Mouse (Mus musculus) frontal cortex, postnatal 25 days (tissue): ENCODE results near the gene Klf13.

Experiments
- DNase-seq, 2 experiments: peaks; one replicate each; pipeline ENCODE4 v3.0.0; 2022; ENCODE audit warnings: low spot score in 2 of 2

Klf13 gene

DNA sequence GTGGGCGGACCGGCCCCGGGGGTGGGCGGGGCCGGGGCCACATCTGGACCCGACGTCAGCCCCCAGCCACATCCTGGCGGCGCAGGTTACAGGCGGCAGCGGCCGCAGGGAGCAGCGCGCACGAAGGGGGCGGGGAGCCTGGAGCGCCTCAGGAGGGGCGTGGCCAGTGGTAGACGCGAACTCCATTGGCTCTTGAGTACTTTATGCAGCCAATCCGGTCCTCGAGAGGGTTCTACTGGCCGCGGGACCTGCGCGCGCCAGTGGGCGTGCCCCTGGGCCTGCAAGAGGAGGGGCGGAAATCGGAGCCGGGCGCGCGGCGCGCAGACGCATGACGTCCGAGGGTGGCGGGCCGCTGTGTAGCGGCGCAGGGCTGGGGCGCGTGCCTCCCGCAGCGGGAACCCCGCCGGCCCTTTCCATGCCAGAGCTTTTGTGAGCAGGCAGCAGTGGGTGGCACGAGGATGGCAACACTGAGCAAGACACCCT is at the start of gene Klf13:
Gene Klf13, minus strand, starts transcription at position 2 of the 483 bp plus-strand sequence.
- DNase-seq = peak; percentile 94 to 96

DNA sequence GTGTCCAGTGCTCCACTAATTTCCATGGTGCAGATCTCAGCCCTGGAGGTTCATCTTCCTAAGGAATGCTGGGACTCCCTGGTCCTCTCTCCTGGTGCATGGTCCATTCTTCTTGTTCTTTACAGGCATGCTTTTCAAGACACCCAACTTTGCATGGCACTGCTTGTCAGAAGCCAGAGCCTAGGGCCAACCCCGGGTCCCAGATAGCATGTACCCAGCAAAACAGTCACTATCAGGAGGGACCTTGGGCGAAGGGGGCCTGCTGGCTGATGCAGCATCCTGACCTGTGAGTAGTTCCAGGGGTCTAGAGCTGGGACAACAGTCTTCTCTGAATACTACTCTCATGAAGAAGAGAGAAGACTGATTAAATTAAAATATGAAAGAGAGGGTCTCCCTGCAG is 49.7 kb upstream of the Klf13 start:
- DNase-seq = no peak

DNA sequence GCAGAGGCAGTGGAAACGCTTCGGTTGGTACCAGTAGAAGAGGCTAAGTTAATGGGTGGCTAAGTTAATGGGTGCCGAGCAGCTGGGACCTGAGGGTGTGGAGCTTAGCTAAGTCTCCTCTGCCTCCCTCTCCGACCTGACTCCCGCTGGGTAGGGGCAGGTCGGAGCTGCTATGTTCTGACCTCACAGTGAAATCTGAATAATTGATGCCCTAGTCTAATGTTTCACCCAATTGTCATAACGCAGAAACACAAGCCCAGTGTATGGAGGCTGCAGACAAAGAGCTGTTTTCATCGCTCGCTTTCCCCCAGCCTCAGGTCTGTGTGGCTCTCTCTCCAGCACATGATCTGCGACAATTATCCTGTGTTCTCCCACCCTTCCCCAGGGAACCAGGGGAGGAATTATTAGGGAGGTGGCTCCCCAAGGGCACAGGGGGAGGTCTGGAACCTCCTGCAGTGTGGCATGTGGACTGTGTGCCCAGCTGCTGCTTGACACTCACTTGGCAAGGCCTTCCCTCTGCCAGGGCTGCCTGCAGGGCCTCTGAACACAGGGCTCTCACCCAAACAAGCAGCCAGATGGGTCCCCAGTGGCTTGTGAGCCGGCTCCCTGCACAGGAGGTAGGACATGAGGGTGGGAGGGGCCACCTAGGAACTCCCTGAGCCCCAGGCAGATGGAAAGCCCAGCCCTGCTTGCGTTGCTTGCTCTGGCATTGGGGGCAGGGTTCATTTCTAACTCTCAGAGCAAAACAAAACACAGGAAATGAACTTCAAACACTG is 47.9 kb upstream of the Klf13 start:
- DNase-seq = no peak

DNA sequence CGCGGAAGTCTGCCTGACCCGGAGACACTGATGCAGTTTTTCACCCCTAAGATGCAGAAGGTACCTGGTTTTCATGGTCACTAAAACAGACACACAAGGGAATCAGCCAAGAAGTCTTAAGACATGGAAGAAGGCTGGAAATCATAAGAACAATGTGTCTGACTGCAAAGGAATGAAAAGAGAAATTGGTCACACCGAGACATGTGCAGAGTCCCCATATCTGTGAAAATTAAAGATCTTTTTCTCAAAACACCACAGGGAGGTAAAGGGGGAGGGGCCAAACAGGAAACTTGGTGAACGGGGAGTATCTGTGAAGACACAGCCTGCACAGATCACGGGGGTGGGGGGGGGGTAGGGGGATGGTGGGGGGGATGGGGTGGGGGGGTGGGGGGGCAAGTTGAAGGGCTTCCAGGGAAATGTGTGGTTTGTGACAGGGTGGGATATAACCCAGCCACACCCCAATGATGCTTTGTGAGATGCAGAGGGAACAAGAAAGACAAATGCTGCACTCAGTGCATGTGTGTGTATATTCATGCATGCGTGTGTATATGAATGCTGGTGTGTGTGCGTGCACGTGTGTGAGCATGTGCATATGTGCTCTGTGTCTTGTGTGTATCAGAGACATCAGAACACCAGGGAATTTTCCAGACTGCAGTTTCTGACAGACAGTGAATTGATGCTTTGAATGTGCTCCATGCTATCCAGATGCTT is 47.1 kb upstream of the Klf13 start:
- no peak for DNase-seq

DNA sequence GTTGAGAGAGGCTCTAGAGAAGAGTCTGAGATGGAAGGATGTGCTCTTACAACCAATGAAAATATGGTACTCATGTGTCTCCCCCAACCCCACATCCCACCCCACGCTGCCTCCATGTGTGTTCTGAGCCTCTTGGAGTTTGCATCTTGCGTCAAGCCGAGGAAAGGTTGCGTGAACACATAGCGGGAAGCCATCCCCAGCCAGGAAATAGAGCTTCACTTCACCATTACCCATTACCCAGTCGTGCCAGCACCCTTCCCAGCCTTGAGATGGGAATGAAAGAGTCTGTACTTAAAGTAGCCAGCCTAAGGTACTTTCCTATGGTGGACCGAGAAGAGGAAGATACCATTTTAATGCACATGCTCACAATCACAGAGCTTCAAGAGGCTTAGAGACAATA is 46.6 kb upstream of the Klf13 start:
- DNase-seq = no peak

DNA sequence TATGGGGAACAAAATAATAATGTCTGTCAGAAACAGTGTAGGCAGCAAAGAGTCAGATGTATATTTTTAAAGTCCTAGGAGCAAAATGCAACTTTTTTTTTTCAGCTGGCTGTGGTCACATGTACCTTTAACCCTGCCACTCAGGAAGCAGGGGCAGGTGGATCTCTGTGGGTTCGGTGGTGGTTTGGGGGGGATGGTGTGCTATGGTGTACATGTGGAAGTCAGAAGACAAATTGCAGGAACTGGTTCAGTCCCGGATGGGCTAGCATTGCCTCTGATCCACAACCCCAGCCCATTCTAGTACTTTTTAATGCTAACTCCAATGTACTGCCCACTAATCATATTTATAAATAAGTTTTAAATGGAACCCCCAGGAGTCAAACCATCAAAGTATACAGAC is 45.6 kb upstream of the Klf13 start:
- no peak for DNase-seq

DNA sequence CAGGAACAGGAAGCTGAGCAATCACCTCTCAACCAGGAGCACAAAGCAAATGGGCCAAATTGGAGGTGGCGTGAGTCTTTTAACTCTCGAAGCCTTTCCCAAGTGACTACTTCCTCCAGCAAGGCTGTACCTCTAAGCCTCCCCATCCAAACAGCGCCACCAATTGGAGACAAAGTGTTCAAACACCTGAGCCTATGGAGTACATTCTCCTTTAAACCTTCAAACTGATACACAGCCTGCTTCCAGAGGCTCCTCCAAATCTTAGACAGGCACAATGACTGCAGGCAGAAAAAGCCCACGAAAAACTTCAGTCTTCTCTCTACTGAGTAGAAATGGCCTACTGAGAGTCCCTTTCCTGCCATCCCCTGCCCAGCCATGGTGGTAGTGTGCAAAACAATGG is 38.9 kb upstream of the Klf13 start:
- no peak for DNase-seq

DNA sequence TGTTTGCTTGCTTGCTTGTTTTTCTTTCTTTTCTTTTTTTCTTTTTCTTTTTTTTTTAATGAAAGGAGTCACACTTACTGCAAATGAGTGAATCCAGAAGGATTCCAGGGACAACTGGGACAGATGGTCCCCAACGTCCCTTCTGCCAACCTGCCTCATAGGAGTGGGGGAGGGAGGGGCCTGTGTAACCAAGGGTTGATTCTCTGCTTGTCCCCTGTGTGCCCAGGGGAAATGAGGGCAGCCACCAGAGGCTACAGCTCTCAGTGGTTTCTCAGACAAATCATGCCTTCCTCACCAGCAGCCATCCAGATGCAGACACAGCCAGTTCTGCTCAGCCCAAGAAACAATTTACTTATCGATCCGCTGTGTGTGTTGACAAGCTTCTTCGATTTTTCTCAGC is 32.3 kb upstream of the Klf13 start:
- no peak for DNase-seq

DNA sequence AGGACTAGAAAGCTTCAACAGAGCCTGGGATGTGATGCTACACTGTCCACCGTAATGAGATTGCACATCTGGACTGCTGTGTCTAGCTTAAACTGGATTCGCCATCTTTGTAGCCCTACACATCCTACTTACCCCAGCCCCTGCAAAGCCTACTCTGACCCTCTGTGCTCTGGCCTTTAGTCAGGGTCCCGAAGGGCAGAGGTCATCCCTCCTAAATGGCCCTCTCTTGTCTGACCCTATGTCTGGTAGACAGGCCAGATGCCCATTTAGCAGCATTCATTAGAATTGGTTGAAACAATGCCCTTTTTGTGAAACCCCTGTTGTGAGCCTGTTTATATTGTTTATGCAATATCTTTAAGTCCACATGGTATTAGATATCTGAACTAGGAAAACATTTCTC is 31.2 kb upstream of the Klf13 start:
- no peak for DNase-seq

DNA sequence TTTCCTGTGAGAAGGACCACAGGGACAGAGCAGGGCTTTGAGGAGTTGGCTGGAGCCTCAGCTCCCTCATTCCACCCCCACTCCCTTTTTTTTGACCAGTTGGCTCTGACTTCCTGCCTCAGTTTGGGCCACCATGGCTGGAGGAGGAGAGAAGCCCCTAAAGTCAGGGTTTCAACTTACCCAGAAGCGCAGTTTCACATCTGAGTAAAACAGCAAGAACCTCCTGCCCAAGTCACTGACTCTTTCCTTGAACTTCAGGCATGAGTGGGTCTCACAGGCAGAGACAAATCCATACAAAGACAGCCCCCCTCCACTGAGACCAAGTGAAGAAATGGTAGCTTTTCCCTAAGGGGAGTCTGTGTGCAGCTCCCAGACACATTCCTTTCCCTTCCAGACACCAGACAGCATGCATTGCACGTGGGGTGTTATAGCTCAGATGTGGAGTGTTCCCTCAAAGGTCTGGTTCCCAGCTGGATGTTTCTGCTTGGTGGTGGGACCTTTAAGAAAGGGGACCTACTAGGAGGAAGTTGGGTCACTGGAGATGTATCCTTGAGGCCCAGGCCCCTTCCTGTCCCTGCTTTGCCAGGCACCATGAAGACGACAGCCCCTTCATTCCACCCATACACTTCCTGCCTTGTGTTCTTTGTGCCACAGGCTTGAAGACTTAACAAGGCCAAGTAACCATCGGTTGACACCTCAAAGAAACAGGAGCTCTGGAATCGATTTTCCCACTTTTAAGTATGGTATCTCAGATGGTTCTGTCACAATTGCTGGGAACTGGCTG is 27.1 kb upstream of the Klf13 start:
- no peak for DNase-seq

DNA sequence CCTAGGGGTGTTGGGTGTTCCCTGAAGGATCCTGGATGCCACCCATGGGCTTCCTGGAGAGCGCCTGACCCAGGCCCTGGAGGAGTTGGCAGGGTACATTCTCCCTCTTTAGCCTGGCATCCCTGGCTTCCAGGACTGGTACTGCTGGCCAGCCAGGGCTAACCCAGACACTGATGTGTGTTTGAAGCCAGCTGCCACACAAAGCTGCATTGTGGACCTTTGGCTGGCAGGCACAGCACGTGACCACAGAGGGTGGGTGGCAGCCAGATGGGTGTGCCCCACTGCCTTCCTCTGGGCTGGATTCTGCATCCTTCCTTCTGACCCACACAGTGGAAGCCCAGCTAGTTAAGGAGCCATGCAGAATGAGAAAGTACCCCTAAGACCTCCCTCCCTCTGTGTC is 26.4 kb upstream of the Klf13 start:
- peak; percentile 23 to 44 for DNase-seq

DNA sequence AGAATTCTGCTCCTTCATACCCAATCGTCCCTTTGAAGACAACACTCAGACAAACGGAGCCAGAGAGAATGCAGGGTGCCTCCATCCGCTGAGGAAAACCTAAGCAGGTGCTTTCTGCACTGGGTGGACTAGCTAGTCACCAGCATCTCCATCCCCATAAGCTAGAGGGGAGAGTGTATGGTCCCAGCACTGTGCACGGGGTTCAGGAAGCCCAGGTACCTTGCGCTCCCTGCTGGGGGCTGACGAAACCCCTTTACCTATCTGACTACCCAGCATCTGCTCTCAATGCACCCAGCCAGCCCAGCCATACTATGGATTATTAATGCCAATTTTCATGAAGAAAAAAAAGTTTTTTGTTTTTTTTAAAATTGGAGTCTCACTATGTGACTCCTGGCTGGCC is 25.4 kb upstream of the Klf13 start:
- DNase-seq = no peak

DNA sequence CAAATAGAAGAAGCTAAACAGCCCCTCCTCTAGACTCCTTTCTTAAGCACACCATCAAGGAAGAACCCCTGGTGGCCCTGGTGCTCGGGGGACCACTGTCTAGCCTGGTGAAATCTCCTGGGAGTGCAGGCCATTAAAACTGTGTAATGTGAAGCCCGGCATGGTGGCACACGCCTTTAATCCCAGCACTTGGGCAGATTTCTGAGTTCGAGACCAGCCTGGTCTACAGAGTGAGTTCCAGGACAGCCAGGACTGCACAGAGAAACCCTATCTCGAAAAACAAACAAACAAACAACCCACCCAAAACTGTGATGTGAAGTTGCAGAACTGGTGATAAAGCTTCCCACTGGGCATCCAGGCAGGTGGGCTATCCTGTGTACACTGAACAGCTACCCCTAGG is 24.9 kb upstream of the Klf13 start:
- no peak for DNase-seq

DNA sequence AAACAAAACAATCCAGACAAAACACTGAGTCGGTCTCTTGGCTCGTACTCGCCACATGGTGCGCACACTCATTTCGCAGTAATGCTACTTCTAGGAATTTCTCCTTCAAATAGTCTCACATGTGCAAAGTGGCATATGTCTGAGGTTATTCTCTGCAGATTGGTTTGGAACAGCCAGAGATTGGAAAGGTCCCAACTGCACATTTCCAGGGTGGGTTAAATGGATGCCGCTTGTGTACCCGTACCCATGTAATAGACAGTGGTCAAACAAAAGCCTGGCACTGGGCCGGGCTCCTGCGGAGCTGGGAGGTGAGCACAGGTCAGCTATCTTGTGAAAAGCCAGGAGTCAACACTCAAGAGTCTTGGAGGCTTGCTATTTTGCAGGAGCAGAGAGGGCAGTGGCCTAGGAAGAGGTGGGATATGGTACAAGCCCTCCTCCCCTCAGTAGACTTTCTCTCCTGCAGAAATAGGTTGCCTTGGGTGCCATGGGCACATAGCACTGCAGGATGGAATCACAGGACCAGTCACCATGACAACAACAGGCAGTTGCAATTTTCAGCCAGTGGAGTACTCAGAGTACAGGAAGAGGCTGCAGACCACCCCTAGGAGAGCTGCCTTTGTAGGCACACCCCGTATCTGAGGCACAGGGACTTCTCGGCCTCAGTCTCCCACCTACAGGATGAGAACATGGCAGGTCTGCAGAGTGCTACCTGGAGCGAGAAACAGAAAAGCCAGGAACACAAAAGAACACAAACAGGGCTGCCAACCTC is 19.3 kb upstream of the Klf13 start:
- peak in 1 of 2 experiments; percentile 18 for DNase-seq

DNA sequence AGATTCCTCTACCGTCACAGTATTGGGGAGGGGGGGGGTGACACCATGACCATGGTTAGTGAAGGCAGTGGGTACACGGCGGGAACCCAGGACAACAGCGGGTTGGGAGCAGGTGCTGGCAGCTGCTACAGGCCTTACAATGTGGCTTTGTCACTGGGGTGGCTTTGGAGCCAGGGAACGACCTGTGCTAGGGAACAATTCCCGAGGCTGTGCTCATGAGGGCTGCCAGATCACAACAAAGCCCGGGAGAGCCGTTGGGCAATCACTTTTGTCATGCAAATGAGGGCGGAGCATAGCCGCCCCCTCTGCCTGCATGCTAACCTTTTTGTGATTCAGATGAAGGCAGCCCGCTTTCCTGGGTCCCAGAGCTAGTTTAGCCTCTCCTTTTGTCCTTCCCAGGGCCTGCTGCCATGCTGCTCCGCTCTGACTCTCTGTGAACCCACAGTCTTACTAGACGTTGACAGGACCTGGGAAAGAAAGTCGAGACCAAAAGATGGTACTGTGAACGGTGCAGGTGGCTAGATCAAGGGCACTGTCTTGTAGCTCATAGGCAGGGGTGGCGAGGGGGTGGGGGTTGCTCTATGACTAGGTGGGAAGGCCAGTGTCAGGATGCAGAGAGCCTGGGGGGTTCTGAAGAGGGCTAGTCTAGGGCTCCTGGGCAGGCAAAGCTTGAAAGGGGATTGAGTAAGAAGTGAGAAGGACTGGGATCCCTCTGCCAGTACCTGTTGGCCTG is 18.4 kb upstream of the Klf13 start:
- peak in 1 of 2 experiments; percentile 18 for DNase-seq

DNA sequence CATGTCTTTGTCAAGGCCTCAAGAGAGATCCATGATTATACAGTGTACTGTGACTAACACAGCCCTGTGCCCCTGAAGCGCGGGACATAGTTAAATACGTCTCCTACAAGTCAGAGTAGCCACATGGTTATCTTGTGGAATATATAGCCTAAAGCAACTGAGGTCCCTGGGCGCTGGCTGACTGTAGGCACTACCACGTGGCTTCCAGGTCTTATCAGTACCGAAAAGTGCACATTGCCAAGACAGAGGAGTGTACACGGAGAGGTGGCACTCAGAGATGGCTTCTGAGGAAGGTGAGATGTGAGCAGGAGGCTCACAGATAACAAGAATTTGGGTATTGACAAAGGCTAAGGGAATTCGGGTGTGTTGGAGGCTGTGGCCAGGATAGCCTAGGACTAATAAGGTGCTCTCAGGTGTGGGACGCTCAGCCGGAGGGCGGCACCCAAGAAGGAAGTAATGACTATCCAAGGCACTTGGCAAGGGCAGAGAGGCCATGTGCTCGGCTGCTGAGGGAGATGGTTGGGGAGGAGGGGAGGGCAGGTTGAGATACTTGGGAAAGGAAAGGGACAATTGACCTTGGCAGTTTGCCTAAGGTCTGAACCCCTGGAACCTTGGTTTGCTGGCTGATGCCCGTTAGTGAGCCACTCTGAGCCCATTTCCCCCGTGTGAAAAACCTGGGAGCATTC is 17.6 kb upstream of the Klf13 start:
- DNase-seq = no peak

DNA sequence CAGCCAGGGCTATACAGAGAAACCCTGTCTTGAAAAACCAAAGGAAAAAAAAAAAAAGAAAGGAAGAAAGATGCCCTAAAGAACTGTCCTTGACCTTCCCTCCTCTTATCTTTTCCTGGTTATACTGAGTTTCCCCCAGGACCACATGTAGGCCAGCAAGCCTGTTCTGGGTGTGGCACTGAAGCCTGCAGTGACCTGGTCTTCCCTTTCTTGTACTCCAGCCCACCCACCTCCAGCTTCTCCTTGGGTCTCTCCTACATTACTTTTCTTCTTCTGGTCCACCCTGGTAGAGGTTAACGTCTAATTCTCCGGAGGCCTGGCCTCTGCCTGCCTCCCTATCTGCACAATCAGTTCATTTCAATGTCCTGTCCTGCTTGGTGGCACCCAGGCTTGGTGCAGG is 16.7 kb upstream of the Klf13 start:
- DNase-seq = no peak

DNA sequence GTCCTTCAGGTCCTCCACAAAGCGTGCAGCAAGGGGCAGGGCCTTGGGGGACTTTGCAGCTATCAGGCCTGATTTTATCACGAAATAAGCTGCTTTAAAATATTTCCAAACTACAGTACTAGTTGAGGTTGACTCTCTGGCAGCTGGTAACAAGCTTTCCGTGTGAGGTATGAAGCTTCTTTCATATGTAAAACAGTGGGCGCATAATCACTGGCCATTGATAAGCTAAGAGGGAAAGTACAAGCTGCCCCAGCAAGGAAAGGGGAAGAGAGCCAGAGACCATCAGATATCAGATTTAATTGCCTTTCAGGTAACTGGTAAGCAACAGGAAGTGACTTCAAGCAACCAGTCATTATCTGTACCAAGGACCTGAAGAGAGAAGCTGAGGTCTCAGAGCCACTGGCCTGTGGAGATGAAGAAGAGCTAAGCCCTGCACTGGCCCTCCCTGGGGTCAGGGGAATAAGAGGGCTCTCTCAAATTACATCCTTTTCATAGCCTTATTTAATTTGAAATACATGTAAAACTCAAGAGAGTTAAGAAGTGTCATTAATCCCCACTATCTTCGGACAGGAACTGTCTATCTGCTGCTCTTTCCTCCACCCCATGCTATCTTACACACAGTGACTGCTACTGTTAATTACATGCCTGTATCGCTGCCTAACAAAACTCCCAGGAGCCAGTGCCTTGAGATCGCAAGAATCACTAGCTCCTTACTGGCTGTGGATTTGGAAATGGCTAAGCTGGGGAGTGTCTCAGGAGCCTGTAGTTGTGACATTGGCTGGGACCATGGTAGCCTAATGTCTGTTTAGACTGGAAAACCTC is 13.6 kb upstream of the Klf13 start:
- no peak for DNase-seq

DNA sequence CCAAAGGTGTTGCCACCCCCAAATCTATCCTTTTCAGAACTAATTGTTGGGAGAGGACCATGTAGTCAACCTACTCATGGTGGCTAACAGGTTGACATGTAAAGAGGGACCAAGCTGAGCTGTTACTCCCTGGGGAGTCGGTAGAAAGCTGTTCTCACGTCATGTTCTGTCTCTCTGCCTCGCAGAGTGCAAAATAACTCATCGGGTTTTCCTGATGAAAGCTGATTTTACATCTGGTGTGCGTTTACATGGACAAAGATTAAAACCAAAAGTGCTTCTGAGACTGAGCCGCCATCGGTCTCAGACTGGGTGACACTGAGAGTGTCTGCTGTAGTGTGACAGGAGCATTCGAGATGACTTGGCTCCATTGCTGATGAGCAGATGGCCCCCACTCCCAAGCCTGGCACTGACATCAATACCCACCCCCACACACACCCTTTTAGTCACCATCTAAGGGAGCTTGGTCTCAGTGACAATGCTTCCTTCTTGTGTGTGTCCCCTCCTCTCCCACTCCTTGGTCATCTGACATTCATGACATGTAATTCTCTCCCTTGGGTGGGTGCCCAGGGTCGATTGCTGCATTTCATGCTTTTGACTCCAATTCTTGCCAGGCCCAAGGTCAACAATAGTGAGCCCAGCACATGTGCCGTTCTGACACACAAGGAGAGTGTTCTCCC is 12.4 kb upstream of the Klf13 start:
- no peak for DNase-seq
